Mouse (Mus musculus) testis, adult 2 months (tissue): Measurements from ENCODE around the gene Rnd2.

Source experiments
- CTCF ChIP-seq: fragments of 200-500 bp; IDR thresholded peaks from 2 replicates; pipeline ENCODE4 v1.5.1; 2012; ENCODE audit warnings: low read depth, mild to moderate bottlenecking, inconsistent platforms, low read length, moderate library complexity; ENCODE audit not compliant: control insufficient read depth, insufficient read depth, insufficient replicate concordance
- POLR2A ChIP-seq: fragments of 200-500 bp; IDR thresholded peaks from 2 replicates; pipeline ENCODE4 v1.6.1; 2012; ENCODE audit warnings: low read depth, mild to moderate bottlenecking, inconsistent platforms, low read length, moderate library complexity; ENCODE audit not compliant: control insufficient read depth

DNA sequence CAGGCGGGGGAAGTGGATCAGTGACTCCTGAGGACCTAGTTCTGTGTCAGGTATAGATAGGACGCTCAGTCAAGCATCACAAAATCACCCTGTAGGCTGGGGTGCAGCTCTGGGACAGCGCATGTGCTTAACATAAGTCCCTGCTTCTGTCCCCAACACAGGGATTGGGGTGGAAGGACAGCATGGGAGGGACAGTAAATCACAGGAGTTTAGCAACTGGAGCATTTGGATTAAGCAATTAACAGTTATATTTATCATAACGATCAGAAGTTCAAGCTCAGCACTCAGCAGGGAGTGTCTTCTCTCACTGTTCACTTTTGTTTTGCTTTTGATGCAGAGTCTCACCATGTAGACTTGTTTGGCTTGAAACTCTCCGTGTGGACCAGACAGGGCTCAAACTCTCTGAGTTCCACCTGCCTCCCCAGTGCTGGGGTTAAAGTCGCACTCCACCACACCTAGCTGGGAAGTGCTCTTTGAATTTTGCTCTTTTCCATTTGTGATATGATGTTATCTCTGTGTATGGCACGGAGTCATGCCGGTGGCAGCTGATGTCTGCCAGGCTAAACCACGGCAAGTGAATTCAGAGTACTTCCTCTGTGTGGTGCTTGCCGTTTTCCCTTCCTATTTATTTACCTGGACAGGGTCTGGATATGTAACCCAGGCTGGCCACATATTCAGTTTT, 12.6 kb upstream of the Rnd2 start:
- no peak for TF ChIP-seq POLR2A
- no peak for TF ChIP-seq CTCF
